21 mouse cellular contexts compared by ENCODE assay signal in genomic region chr7:142830969-142831673, GRCm38 (mm10).
DNase-seq lines count a peak whose midpoint lies in the region; ATAC-seq and TF ChIP-seq lines count a peak whose summit lies in the region.
"Had no signal": no experiment of that assay in that cellular context is flagged by ENCODE, and none has a peak within 500 bp of the region (broad histone marks: within the 10 kb centered on the region; RNA-seq: fewer than 3 reads in every experiment).

No protein-coding gene starts in this region.

- no peak for TF ChIP-seq CTCF in hindbrain, postnatal 0 days (IDR thresholded peaks at IDR 0.05; ENCODE audit: low read depth)

- no peaks in the 10 kb centered on the region for H3K27me3 ChIP-seq in hindbrain, postnatal 0 days (ENCODE audit: insufficient read depth, low read length)
- no peaks in the 10 kb centered on the region for H3K27me3 ChIP-seq in hindbrain, embryonic 16.5 days (replicated peaks; ENCODE audit: control insufficient read depth, insufficient read depth, low read length)
- no peaks in the 10 kb centered on the region for H3K27me3 ChIP-seq in midbrain, embryonic 14.5 days (ENCODE audit: control insufficient read depth, insufficient read depth, low read length)
- H3K27me3 ChIP-seq: embryonic facial prominence, embryonic 13.5 days; limb, embryonic 15.5 days; neural tube, embryonic 12.5 days had no signal

- no peaks in the 10 kb centered on the region for H3K9me3 ChIP-seq in hindbrain, postnatal 0 days (ENCODE audit: low read length)
- no peaks in the 10 kb centered on the region for H3K9me3 ChIP-seq in hindbrain, embryonic 16.5 days (ENCODE audit: control insufficient read depth, low read length)
- no peaks in the 10 kb centered on the region for H3K9me3 ChIP-seq in midbrain, embryonic 14.5 days (ENCODE audit: control insufficient read depth, low read length)
- H3K9me3 ChIP-seq: embryonic facial prominence, embryonic 13.5 days; limb, embryonic 15.5 days; neural tube, embryonic 12.5 days had no signal

- no peaks in the 10 kb centered on the region for H3K36me3 ChIP-seq in hindbrain, postnatal 0 days (ENCODE audit: insufficient read depth, low read length)
- H3K36me3 ChIP-seq in hindbrain, embryonic 16.5 days (ENCODE audit: control insufficient read depth, insufficient read depth, low read length), result no peaks in the 10 kb centered on the region
- H3K36me3 ChIP-seq in midbrain, embryonic 14.5 days (ENCODE audit: control insufficient read depth, insufficient read depth, low read length), result no peaks in the 10 kb centered on the region
- H3K36me3 ChIP-seq: embryonic facial prominence, embryonic 13.5 days; limb, embryonic 15.5 days; neural tube, embryonic 12.5 days had no signal

- no peak overlapping the region for H3K9ac ChIP-seq in hindbrain, postnatal 0 days (replicated peaks; ENCODE audit: low read length)
- no peak overlapping the region for H3K9ac ChIP-seq in hindbrain, embryonic 16.5 days (ENCODE audit: low read depth, low read length)
- H3K9ac ChIP-seq in midbrain, embryonic 14.5 days (replicated peaks; ENCODE audit: low read length), result no peak overlapping the region
- H3K9ac ChIP-seq: embryonic facial prominence, embryonic 13.5 days; hindbrain, embryonic 14.5 days; limb, embryonic 15.5 days; neural tube, embryonic 12.5 days had no signal

- H3K4me3 ChIP-seq in hindbrain, postnatal 0 days (ENCODE audit: low read length), result no peak overlapping the region
- no peak overlapping the region for H3K4me3 ChIP-seq in hindbrain, embryonic 16.5 days (ENCODE audit: low read length)
- H3K4me3 ChIP-seq in midbrain, embryonic 14.5 days (replicated peaks; ENCODE audit: low read depth, low read length), result no peak overlapping the region
- H3K4me3 ChIP-seq: embryonic facial prominence, embryonic 13.5 days; layer of hippocampus, adult 2 months; limb, embryonic 15.5 days; neural tube, embryonic 12.5 days had no signal

- H3K4me1 ChIP-seq in hindbrain, postnatal 0 days (ENCODE audit: insufficient read depth, low read length), result no peaks in the 10 kb centered on the region
- H3K4me1 ChIP-seq in hindbrain, embryonic 16.5 days (ENCODE audit: control insufficient read depth, insufficient read depth, low read depth, low read length), result no peaks in the 10 kb centered on the region
- H3K4me1 ChIP-seq in midbrain, embryonic 14.5 days (ENCODE audit: control insufficient read depth, insufficient read depth, low read length), result no peaks in the 10 kb centered on the region
- H3K4me1 ChIP-seq: embryonic facial prominence, embryonic 13.5 days; neural tube, embryonic 12.5 days had no signal

- no peak for ATAC-seq in hindbrain, postnatal 0 days
- no peak for ATAC-seq in hindbrain, embryonic 16.5 days
- no peak for ATAC-seq in midbrain, embryonic 14.5 days (ENCODE audit: low FRiP score, low TSS enrichment)
- no peak for ATAC-seq in megakaryocyte, adult 5-6 weeks (ENCODE audit: poor library complexity, severe bottlenecking)

- no peak overlapping the region for H3K27ac ChIP-seq in hindbrain, postnatal 0 days
- no peak overlapping the region for H3K27ac ChIP-seq in hindbrain, embryonic 16.5 days (ENCODE audit: low read depth, low read length)
- H3K27ac ChIP-seq in midbrain, embryonic 14.5 days (replicated peaks; ENCODE audit: low read depth, low read length), result no peak overlapping the region
- H3K27ac ChIP-seq: embryonic facial prominence, embryonic 13.5 days; hindbrain, embryonic 14.5 days; kidney, postnatal 0 days; layer of hippocampus, adult 2 months; limb, embryonic 15.5 days; neural tube, embryonic 12.5 days had no signal

- 26% methylated on average over 2 of the region's 2 CpGs for WGBS in hindbrain, postnatal 0 days
- 32% methylated on average over 2 of the region's 2 CpGs for WGBS in hindbrain, embryonic 16.5 days
- 18% methylated on average over 2 of the region's 2 CpGs for WGBS in midbrain, embryonic 14.5 days

- DNase-seq in hindbrain, postnatal 0 days (ENCODE audit: low spot score), result peak; percentile 1
- peak; percentile 49 for DNase-seq in embryo, embryonic 10.5 days (ENCODE audit: low spot score)
- DNase-seq in forelimb bud, embryonic 11.5 days (ENCODE audit: low read depth, low spot score), result peak; percentile 55
- peak; percentile 32 for DNase-seq in midbrain, embryonic 14.5 days
- DNase-seq in lung, adult 18-20 months, result no peak
- DNase-seq: adrenal gland, postnatal 36 days; cerebellum, adult 8-10 months; gastrocnemius, postnatal 36 days; heart, postnatal 14 days; kidney, adult 11 months; lung, postnatal 36 days; thymus, postnatal 36 days had no signal

- no peak overlapping the region for H3K4me2 ChIP-seq in hindbrain, postnatal 0 days (ENCODE audit: low read depth, low read length)
- no peak overlapping the region for H3K4me2 ChIP-seq in hindbrain, embryonic 16.5 days (ENCODE audit: low read length)
- no peak overlapping the region for H3K4me2 ChIP-seq in midbrain, embryonic 14.5 days (ENCODE audit: low read length)
- H3K4me2 ChIP-seq: embryonic facial prominence, embryonic 13.5 days; heart, embryonic 11.5 days; hindbrain, embryonic 14.5 days; limb, embryonic 15.5 days; neural tube, embryonic 12.5 days had no signal

Comparison
In these comparisons a context has a peak if more than half of its experiments do, and no peak if none do; other contexts are left out.
1. DNase-seq: peak in hindbrain, postnatal 0 days (single experiment), embryo, embryonic 10.5 days (single experiment), forelimb bud, embryonic 11.5 days (single experiment) and midbrain, embryonic 14.5 days (single experiment); none in lung, adult 18-20 months (0 of 2).